Mouse (Mus musculus): ENCODE measurements around the gene Gm8879.
"Not testable (repeated sequence)": the region's sequence is repeated elsewhere in the genome, so short reads cannot be mapped to it uniquely, and the experiment has no call there.

Gm8879 gene

GRCm38 (mm10) chr5:11127334-11127733 lies at the start of gene Gm8879:
TSS of gene Gm8879 (plus strand) at chr5:11127634.
- not testable (repeated sequence) for DNase-seq

- peak in 1 of 2 experiments; percentile 43 for DNase-seq
Measured at GRCm38 (mm10) chr5:11138031-11138430, 10.6 kb downstream of the Gm8879 start.
